Mouse (Mus musculus): ENCODE data around the gene Sobp. TPM values are rescaled to one million over a fixed set of nuclear protein-coding genes. Genes with fewer than 3 reads are reported as not detected.

Gene Sobp
- polyA plus RNA-seq, 1 experiment from 2014 or later = 2.1 TPM

DNA sequence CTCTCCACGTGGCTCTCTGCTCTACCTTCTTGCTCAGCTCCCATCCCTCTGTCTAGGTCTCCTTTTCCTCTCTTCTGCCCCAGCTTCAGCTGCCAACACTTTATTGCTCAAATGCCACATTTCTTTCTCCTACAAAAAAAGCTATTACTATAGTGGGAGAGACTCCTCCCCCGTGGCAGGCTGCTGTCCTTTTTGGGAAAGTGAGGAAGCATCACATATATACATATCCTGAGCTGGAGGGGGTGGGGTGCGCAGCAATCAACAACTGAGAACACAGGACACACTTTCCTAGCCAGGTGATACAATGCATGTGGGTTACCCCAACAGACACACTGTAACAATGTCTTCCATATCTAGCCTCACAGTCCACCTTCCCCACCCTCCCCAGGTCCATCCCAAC is 196.0 kb downstream of the Sobp start:
- no peak overlapping the region for H3K27ac ChIP-seq
- H3K4me1 ChIP-seq = peaks cover 20% of the 10 kb centered on the region
- no peak overlapping the region for H3K9ac ChIP-seq
- H3K36me3 ChIP-seq = no peaks in the 10 kb centered on the region
- H3K4me2 ChIP-seq = no peak overlapping the region
- no peak for ATAC-seq (replicated peaks; ENCODE audit: low FRiP score)
- WGBS = 64% methylated on average over 3 of the region's 3 CpGs
- peaks cover 3% of the 10 kb centered on the region; the same call in 1 of the 2 replicates for H3K27me3 ChIP-seq
- no peaks in the 10 kb centered on the region for H3K9me3 ChIP-seq (replicated peaks)
- H3K4me3 ChIP-seq (replicated peaks) = no peak overlapping the region

DNA sequence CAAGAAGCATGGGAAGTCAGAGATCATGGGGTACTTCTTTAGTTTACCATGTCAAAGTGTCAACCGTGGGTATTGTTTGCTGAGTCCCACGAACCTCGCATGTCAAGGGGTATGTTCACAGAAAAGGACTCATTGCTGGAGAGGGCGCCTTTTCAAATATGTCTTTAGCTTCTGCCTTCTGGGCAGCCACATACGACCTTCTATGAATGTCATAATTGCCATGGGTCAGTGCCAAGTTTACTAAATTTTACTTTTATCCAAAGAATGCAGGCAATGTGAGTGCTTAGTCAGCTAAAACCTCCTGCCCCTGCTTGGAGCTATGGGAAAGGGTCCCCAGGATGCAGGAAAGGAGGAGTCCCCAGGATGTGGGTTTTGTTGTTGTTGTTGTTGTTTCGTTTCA is 197.8 kb downstream of the Sobp start:
- peaks cover 38% of the 10 kb centered on the region for H3K4me1 ChIP-seq
- no peak overlapping the region for H3K9ac ChIP-seq
- no peaks in the 10 kb centered on the region for H3K36me3 ChIP-seq
- no peak overlapping the region for H3K4me3 ChIP-seq (replicated peaks)
- H3K4me2 ChIP-seq = no peak overlapping the region
- H3K27ac ChIP-seq = no peak overlapping the region
- no peak for ATAC-seq (replicated peaks; ENCODE audit: low FRiP score)
- H3K27me3 ChIP-seq = peaks cover 3% of the 10 kb centered on the region; the same call in 1 of the 2 replicates
- no peaks in the 10 kb centered on the region for H3K9me3 ChIP-seq (replicated peaks)
- WGBS = 88% methylated on average over 6 of the region's 6 CpGs

DNA sequence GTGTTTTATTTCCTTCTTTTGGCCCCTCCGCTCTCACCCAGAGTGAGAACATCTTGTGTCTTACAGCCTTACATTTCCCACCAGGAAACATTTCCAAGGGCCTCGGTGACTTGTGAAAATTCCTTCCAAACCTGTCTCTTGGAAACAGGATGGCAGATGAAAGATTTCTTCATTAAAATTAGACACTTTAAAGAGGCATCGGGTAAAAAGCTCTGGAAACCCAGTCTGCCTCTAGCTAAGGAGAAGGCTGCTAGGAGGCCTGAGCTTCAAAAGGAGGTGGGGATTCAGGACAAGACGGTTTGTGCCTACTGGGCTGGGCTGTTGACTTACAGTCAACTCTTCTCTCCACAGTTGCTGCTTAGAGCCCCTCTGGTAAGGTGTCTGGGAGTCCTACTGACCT is 200.8 kb downstream of the Sobp start:
- no peak overlapping the region for H3K9ac ChIP-seq
- WGBS = 36% methylated on average over 4 of the region's 4 CpGs
- H3K36me3 ChIP-seq = no peaks in the 10 kb centered on the region
- peak; percentile 30; the same call in 1 of the 2 replicates for ATAC-seq (replicated peaks; ENCODE audit: low FRiP score)
- peaks cover 42% of the 10 kb centered on the region for H3K4me1 ChIP-seq
- H3K4me3 ChIP-seq (replicated peaks) = no peak overlapping the region
- no peak overlapping the region for H3K4me2 ChIP-seq
- H3K27me3 ChIP-seq = peaks cover 15% of the 10 kb centered on the region; the same call in 1 of the 2 replicates
- H3K9me3 ChIP-seq (replicated peaks) = no peaks in the 10 kb centered on the region
- H3K27ac ChIP-seq = peak overlapping the region; percentile 59; the same call in 1 of the 2 replicates

DNA sequence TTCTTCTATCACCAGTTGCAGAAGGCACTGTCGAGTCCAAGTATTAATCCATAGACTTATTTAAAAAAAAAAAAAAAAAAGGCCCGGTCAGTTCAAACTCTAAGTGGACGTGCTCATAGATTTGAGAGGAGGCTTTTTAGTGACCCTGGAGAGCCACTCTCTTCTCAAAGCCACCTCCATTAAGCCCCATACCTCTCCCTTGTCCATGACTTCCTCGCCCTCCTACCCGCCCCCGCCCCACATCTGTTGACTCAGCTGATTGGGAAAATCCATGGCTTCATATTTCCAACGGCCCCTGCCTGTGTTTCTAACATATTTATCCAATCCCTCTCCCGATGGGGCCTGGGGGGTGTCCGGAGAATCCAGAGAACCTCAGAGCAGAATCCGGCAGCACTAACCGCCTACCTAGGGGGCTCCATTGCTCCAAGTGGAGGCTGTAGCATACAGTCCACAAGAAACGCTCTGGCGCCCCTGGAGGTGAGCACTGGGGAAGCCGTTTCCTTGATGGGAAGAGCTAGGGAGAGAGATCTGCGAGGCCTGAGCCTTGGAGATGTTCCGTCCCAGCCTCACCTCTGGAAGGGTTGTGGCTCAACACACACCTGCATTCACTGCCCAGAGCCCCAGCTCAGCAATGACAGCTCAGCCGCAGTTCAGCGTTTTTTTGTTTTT is 201.7 kb downstream of the Sobp start:
- H3K9me3 ChIP-seq (replicated peaks) = no peaks in the 10 kb centered on the region
- H3K4me1 ChIP-seq = peaks cover 42% of the 10 kb centered on the region
- peak; percentile 88 for ATAC-seq (replicated peaks; ENCODE audit: low FRiP score)
- H3K27ac ChIP-seq = peak overlapping the region; percentile 46
- H3K4me3 ChIP-seq (replicated peaks) = peak overlapping the region; percentile 15
- H3K27me3 ChIP-seq = peaks cover 14% of the 10 kb centered on the region; the same call in 1 of the 2 replicates
- H3K4me2 ChIP-seq = peak overlapping the region; percentile 45
- WGBS = 31% methylated on average over 18 of the region's 18 CpGs
- H3K9ac ChIP-seq = no peak overlapping the region
- H3K36me3 ChIP-seq = no peaks in the 10 kb centered on the region

DNA sequence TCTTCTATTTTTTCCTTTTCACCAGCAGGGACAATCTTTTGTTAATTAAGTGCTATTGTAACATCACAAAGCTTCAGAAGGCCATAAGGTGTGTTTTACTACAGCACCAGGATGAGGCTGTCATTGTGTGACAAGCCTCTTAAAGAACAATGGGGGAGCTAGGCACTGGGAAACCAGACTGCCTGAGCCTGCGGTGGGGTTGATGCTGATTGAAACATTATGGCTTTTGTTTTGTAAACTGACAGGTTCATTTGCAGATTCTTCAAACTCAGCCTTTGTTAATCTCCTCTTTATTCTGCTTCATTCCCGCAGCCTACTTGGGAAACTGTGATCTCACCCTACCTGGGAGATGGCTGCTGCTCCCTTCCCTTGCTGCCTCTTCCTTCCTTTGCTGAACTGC is 206.0 kb downstream of the Sobp start:
- peaks cover 14% of the 10 kb centered on the region; the same call in 1 of the 2 replicates for H3K27me3 ChIP-seq
- H3K9me3 ChIP-seq (replicated peaks) = no peaks in the 10 kb centered on the region
- H3K27ac ChIP-seq = no peak overlapping the region
- H3K4me1 ChIP-seq = peaks cover 26% of the 10 kb centered on the region
- WGBS = 28% methylated on average over 2 of the region's 2 CpGs
- no peaks in the 10 kb centered on the region for H3K36me3 ChIP-seq
- ATAC-seq (replicated peaks; ENCODE audit: low FRiP score) = no peak
- H3K4me2 ChIP-seq = no peak overlapping the region
- no peak overlapping the region for H3K9ac ChIP-seq
- H3K4me3 ChIP-seq (replicated peaks) = no peak overlapping the region

DNA sequence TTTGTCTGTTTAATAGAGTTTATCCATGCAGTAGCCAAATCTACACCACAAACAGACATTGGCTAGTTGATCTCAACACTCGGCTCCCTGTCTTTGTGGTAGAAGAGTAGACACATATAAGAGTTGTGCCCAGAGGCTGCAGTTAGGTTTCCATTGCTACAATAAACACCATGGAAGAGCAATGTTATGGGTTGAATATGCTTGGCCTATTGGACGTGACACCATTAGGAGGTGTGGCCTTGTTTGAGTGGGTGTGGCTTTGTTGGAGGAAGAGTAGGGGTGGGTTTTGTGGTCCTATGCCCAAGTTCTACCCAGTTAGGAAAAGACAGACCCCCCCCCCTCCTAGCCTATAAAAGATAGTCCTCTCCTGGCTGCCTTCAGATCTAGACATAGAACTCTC is 211.3 kb downstream of the Sobp start:
- H3K27ac ChIP-seq = no peak overlapping the region
- WGBS = 97% methylated on average over 2 of the region's 2 CpGs
- ATAC-seq (replicated peaks; ENCODE audit: low FRiP score) = no peak
- peaks cover 15% of the 10 kb centered on the region for H3K4me1 ChIP-seq
- no peak overlapping the region for H3K4me3 ChIP-seq (replicated peaks)
- H3K27me3 ChIP-seq = no peaks in the 10 kb centered on the region
- no peak overlapping the region for H3K9ac ChIP-seq
- no peak overlapping the region for H3K4me2 ChIP-seq
- no peaks in the 10 kb centered on the region for H3K9me3 ChIP-seq (replicated peaks)
- H3K36me3 ChIP-seq = no peaks in the 10 kb centered on the region

DNA sequence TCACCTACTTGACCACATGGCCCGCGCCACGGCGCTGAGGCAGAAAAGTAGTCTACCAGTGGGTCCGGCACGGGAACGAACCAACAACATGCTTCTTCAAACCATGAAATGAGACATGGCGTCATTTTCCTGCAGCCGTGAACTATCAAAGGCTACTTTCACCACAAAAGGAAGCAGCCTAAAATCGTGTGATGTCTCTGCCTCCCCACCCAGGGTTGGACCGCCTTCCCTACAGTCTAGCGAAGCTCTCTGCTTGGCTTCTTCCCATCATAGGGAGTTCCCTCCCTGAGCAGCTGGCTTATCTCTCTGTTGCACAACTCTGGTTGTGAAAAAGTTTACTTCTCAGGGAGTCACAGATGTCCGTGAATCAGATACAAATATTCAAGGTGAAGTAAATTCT is 211.7 kb downstream of the Sobp start:
- WGBS = 87% methylated on average over 13 of the region's 13 CpGs
- H3K4me1 ChIP-seq = peaks cover 18% of the 10 kb centered on the region
- no peak overlapping the region for H3K9ac ChIP-seq
- H3K9me3 ChIP-seq (replicated peaks) = no peaks in the 10 kb centered on the region
- no peaks in the 10 kb centered on the region for H3K36me3 ChIP-seq
- peak overlapping the region; percentile 76 for H3K27ac ChIP-seq
- no peak overlapping the region for H3K4me3 ChIP-seq (replicated peaks)
- ATAC-seq (replicated peaks; ENCODE audit: low FRiP score) = no peak
- H3K27me3 ChIP-seq = 0 out of 2 replicates have a peak, but pooled peaks cover 3% of the 10 kb centered on the region
- no peak overlapping the region for H3K4me2 ChIP-seq

DNA sequence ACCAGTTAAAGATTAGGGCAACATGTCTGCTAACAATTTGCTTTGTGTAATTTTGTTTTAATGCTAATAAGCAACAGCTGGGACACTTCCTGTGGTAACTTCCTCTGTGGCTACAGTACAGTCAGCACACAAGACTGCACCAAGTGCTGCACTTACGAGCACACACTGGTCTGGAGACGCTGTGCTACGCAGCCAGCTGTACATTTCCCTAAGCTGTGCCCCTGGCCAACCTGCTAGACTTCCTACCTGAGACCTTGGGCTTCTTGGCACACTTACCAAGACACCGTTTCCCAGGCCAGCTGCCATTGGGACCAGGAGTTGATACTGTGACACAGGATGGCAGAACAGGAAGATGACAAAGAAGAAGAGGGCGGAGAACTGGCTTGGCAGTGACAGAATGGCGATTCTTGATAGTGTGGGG is 212.1 kb downstream of the Sobp start:
- Histone ChIP-seq H3K9ac (no peak overlapping the region), H3K9me3 (replicated peaks) (no peaks in the 10 kb centered on the region), H3K4me1 (peaks cover 18% of the 10 kb centered on the region), H3K27ac (peak overlapping the region; percentile 76), H3K4me3 (replicated peaks) (no peak overlapping the region), H3K4me2 (no peak overlapping the region), H3K27me3 (peaks cover 8% of the 10 kb centered on the region), H3K36me3 (no peaks in the 10 kb centered on the region)
- 79% methylated on average over 6 of the region's 6 CpGs for WGBS
- peak; percentile 74 for ATAC-seq (replicated peaks; ENCODE audit: low FRiP score)

DNA sequence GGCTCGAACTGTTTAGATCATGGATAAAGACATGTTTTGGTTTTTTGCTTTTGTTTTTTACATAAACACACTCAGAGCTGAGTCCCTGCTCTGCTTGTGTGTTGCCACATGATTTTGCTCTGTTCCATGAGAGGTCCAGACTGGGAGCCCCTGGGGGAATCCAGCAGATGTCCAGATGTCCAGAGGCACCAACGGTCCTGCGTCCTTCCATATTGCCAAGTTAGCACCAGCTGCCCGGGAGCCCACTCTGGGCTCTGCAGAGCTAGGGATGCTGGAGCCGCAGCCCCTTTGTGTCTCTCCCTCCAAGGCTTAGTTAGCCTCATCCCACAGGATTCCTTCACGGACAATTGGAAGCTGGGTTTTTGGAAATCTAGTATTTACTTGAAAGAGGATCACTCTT is 212.6 kb downstream of the Sobp start:
- WGBS = 63% methylated on average over 6 of the region's 6 CpGs
- no peaks in the 10 kb centered on the region for H3K36me3 ChIP-seq
- ATAC-seq (replicated peaks; ENCODE audit: low FRiP score) = no peak
- H3K9ac ChIP-seq = no peak overlapping the region
- peaks cover 12% of the 10 kb centered on the region for H3K27me3 ChIP-seq
- H3K4me1 ChIP-seq = peaks cover 18% of the 10 kb centered on the region
- H3K27ac ChIP-seq = peak overlapping the region; percentile 64; the same call in 1 of the 2 replicates
- no peak overlapping the region for H3K4me3 ChIP-seq (replicated peaks)
- H3K4me2 ChIP-seq = no peak overlapping the region
- H3K9me3 ChIP-seq (replicated peaks) = no peaks in the 10 kb centered on the region

DNA sequence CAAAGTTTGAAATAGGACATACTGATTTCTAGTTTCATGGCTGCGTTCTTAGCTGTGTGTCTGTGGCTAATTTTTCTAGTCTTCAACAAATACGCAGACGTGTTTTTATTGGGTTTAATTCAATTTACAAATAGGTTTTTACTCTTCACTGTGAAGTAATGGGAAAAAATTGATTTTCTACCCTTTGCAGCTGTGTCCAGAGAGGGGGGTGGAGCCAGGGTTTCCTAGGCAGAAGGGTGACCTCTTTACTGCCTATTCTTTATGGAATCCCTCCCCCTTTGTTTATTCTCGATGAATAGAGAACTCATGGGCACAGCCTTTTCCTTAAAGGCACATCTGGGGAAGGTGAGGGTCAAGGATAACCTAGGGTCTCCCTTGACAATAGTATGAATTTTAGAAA is 215.6 kb downstream of the Sobp start:
- Histone ChIP-seq H3K4me2 (peak overlapping the region; percentile 61), H3K4me3 (replicated peaks) (no peak overlapping the region), H3K27ac (peak overlapping the region; percentile 59; the same call in 1 of the 2 replicates), H3K9ac (no peak overlapping the region), H3K4me1 (peaks cover 18% of the 10 kb centered on the region), H3K9me3 (replicated peaks) (no peaks in the 10 kb centered on the region), H3K36me3 (no peaks in the 10 kb centered on the region), H3K27me3 (peaks cover 29% of the 10 kb centered on the region)
- WGBS = 55% methylated on average over 4 of the region's 4 CpGs
- ATAC-seq (replicated peaks; ENCODE audit: low FRiP score) = no peak

DNA sequence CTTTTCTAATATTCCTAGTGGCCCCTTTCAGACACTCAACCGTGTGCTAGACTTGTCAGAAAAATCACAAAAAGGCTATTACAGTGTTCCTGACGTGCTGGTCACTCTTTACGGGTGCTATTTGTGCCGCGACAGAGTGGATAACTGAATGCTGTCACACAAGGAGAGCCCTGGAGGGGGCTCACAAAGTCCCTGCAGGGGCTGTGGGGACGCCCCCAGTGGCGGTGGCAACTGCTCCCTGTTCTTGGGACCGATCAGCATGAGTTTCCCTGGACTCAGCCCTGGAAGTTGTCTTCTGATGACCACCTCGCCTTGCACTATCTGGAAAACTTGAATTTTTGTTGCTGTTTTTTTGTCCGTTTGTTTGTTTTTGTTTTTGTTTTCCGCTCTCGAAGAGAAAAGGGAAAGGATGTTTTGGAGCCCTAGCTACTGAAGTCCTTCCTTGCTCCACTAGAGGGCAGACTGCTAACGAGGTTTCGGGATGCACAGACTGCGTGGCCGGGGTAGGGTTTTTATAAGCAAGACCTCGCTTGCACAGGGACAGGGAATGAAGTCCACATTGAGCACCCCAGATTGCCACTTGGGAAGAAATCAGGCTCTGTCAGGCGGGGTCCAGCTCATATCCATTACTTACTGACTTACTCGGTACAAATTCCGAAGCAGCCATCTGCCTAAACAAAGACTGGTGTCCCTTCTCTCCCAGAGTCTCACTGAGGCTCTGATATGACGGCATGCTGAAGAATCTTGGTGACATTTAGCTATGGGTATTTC is 216.3 kb downstream of the Sobp start:
- peak; percentile 76 for ATAC-seq (replicated peaks; ENCODE audit: low FRiP score)
- H3K9me3 ChIP-seq (replicated peaks) = no peaks in the 10 kb centered on the region
- peak overlapping the region; percentile 40 for H3K4me3 ChIP-seq (replicated peaks)
- H3K9ac ChIP-seq = peak overlapping the region; percentile 45
- peaks cover 35% of the 10 kb centered on the region for H3K27me3 ChIP-seq
- H3K4me1 ChIP-seq = peaks cover 18% of the 10 kb centered on the region
- 6% methylated on average over 21 of the region's 21 CpGs for WGBS
- H3K27ac ChIP-seq = peak overlapping the region; percentile 59; the same call in 1 of the 2 replicates
- peak overlapping the region; percentile 61 for H3K4me2 ChIP-seq
- no peaks in the 10 kb centered on the region for H3K36me3 ChIP-seq

DNA sequence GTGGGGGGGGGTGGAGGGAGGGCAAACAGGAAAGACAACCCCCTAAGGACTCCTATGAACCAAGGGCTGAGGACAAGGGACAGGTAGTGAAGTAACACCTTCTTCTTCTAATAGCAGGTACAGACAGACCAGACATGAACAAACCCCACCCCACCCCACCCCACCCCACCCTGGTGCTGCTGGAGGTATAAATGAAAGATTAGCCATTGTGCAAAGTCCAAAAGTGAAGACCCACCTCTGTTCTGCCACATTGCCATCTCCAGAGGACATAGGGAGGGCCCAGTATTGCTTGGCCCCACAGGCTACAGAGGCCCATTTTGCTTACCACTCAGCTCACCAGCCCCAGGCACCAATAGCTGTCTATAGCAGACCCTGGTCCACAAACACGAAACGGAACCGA is 219.1 kb downstream of the Sobp start:
- Histone ChIP-seq H3K9me3 (replicated peaks) (no peaks in the 10 kb centered on the region), H3K4me1 (peaks cover 38% of the 10 kb centered on the region), H3K27ac (no peak overlapping the region), H3K36me3 (no peaks in the 10 kb centered on the region), H3K4me3 (replicated peaks) (no peak overlapping the region), H3K4me2 (no peak overlapping the region), H3K27me3 (peaks cover 36% of the 10 kb centered on the region), H3K9ac (no peak overlapping the region)
- ATAC-seq (replicated peaks; ENCODE audit: low FRiP score) = no peak
- WGBS = 91% methylated on average over 3 of the region's 3 CpGs

Data from kidney, embryonic 15.5 days (tissue).